Mouse (Mus musculus) left cerebral cortex, adult 8-10 months (tissue): Measurements from ENCODE around the gene Dgkq. TPM values are rescaled to one million over a fixed set of nuclear protein-coding genes. Genes with fewer than 3 reads are reported as not detected.
"Not testable (repeated sequence)": the region's sequence is repeated elsewhere in the genome, so short reads cannot be mapped to it uniquely, and the experiment has no call there.

Experiments used
- DNase-seq, 2 experiments: peaks; one replicate each; pipeline ENCODE4 v3.0.0; 2022; ENCODE audit warnings: low spot score in 2 of 2
- total RNA-seq, 4 experiments: library from RNA; stranded (reverse); gene quantifications; 2 replicates each; pipeline ENCODE4 v1.2.4; 2022

Gene Dgkq
- total RNA-seq, 4 experiments from 2014 or later: 47.3 to 67.4 (median 51.3) TPM

GRCm38 (mm10) chr5:108655381-108655780 lies 14.1 kb downstream of the Dgkq start:
- no peak for DNase-seq

DNA sequence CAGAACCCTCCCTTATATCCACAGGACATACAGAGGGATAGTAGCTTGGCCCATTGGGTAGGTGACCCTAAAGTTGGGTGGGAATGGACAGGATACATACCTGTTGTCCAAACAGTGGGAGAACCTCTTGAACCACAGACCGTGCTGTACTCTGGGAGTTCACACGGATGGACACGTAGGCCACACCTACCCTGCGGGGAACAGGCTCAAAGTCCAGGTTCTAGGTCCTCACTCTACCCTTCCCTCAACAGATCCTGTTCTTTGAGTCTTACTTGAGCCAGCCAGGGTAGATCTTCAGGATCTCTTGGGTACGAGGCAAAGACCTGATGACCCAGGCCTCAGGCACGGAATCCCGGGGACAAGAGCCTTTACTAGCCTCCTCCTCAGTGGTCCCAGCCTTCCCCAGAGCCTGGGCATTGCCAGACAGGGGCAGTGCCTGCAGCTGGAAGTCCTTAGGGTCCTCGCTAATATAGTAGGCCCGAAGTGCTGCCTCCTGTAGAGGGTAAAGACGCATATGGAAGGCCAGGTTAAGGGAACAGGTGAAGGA lies 15.0 kb downstream of the Dgkq start:
- no peak for DNase-seq

DNA sequence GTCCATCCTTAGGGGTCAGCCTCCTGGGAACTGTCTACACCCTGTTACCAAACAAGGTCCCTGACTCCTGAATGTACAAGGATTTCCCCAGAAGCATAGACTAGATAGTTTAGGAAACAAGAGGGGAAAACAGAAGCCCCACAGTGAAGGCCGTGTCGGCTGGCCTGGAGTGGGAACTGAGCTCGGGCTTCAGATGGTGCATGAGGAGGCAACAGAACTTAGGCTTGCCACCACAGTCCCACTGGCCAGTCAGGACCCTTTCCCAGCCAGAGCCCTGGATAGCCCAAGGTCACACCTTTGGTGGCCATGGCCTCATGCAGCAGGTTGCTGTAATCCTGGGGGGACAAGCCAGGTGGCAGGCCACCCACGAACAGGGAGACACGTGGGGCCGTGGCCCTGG lies 16.1 kb downstream of the Dgkq start:
- DNase-seq: no peak

- DNase-seq: no peak
These were observed 17.6 kb downstream of the Dgkq start for GRCm38 (mm10) chr5:108651823-108652222.

DNA sequence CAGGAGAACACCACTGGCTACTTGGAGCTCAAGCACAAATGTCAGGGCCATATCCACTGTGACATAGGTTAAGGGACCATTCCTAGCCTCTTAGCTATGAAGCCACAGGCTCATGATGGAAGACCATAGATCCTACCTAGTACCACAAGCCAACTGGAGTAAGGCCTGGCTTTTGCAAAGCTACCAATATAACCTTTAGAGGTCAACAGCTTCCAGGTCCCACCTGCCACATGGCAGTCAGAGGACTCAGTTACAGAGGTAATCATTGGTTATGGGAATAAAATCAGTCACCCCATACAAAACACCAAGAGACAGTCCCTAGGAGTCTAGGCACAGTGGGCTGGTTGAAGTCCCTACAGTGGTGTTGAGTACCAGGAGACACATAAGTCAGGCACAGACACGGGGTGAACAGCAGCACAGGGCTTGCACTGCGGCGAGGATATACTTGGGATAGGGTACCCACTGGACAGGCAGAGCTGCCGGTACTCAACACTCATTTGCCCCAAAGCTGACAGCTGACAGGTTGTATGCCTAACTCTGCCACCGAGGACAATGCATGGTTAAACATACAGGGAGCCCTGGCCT lies 18.2 kb downstream of the Dgkq start:
- DNase-seq: no peak

GRCm38 (mm10) chr5:108650341-108650740 lies 19.1 kb downstream of the Dgkq start:
- DNase-seq: no peak

- no peak for DNase-seq
These were observed 20.4 kb downstream of the Dgkq start for GRCm38 (mm10) chr5:108648937-108649576.

GRCm38 (mm10) chr5:108647820-108648465 lies 21.5 kb downstream of the Dgkq start:
- DNase-seq: no peak

- DNase-seq: no peak
These were observed 22.2 kb downstream of the Dgkq start for GRCm38 (mm10) chr5:108647311-108647710.

- no peak for DNase-seq
These were observed 23.2 kb downstream of the Dgkq start for GRCm38 (mm10) chr5:108646343-108646660.

GRCm38 (mm10) chr5:108645651-108646342 lies 23.7 kb downstream of the Dgkq start:
- DNase-seq: no peak

- DNase-seq: no peak
These were observed 25.8 kb downstream of the Dgkq start for GRCm38 (mm10) chr5:108643674-108644073.

DNA sequence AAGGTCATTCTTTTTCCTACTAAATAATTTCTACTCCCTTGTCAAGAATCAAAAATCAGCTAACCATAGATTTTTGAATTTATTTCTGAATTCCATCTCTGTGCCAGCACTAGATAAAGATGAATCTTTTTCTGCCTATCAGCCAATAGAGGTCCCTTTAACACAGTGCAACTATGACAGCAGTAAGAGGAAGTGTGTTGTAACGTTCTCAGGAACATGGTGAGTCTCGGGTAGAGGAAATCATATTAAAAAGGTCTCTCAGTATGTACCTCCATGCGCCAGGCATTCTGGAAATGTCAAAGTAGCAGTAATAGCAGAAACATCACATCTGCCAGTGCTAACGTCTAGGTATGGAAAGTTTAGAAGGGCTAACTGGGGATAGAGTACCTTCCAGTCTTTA lies 33.3 kb downstream of the Dgkq start:
- DNase-seq: no peak

- DNase-seq: not testable (repeated sequence)
These were observed 35.4 kb downstream of the Dgkq start for GRCm38 (mm10) chr5:108634088-108634487.

DNA sequence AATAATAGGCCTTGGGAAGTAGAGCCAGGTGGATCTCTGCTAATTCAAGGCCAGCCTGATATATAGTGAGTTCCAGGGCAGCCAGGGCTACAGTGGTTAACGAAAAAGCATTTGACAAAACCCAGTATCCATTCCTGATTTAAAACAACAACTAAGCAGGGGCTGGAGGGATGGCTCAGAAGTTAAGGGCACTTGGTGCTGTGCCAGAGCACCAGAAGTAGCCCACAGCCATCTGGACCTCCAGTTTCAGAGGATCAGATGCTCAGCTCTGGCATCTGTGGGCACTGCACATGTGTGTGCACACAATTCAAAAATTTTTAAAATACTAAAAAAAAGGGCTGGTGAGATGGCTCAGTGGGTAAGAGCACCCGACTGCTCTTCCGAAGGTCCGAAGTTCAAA lies 35.8 kb downstream of the Dgkq start:
- DNase-seq: no peak

DNA sequence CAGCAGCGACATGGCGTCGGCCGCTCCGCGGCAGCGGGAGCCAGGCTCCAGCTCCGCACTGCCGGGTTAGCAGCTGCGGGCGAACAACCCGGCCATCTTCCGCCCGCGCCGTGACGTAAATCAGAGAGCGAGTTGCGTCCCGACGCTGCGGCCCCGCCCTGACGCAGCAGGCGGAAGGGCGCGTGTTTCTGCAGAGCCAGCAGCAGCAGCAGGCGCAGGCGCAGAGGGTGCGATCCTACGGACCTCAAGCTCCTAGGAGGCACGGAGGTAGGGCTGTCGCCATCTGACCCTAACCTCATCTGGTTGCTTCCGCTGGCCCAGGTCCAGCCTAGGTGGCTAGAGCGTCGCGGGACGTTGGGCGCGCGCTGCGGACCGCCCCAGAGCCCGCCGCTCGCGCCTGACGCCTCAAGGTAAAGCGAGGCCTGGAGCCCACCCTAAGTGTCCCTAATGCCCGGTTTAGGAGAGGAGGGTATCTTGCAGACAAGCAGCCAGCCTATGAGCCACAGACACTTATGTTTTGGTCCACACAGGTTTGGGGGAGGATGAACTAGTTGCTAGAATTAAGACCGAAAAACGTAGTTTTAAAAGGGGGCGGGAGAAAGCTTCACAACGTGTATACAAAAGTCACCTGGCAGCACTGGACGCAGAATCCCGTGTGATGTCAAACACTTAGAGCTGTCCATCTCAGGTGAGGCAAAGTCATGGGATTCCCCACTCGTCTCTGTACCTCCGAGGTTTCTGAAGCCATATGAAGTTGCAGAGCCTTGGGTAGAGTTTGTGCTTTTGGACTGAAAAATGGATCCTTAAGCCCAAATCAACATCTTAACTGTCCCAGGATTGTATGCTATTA lies 39.6 kb downstream of the Dgkq start, which contains the start of the genes Gak and Tmem175:
TSS of gene Gak (minus strand) at position 122 of the 850 bp plus-strand sequence.
TSS of gene Tmem175 (plus strand) at position 137 of the 850 bp plus-strand sequence.
- peak; percentile 82 to 89 for DNase-seq

DNA sequence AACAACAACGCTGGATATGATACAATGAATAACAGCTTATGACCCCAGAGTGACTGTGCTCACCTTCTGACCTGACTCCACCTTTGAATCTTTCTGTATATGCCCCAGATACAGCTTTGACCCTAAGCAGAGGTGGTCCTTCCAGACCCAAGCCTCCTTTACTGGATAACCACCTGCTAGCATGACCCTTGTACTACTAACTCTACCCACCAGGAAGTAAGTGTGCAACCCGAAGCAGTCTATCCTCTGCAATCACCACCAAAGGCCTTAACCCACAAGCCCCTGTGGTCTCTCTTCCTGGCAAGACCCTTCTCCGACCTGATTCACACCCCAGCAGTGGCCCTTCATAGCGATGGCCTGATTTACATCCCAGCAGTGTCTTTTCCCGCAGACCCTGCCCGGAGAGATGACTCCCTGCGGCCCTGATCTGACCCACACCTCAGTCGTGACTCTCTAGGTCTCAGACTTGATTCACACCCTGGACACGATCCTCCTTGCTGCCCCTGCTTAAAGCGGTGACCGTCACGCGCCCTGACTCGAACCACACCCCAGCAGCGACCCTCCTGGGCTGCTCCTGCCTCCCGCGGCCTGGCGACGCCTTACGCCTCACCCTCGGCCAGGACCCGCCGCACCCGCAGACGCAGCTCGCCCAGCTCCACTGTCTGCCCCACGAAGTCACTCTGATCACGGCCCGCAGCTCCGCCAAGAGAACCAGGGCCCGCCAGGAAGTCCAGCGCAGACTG lies 40.4 kb downstream of the Dgkq start:
- no peak for DNase-seq

- no peak for DNase-seq
These were observed 43.3 kb downstream of the Dgkq start for GRCm38 (mm10) chr5:108626050-108626660.

- no peak for DNase-seq
These were observed 47.6 kb downstream of the Dgkq start for GRCm38 (mm10) chr5:108621870-108622269.

- no peak for DNase-seq
These were observed 59.0 kb downstream of the Dgkq start for GRCm38 (mm10) chr5:108610426-108610825.
